Mouse (Mus musculus): ENCODE results near the gene Dscaml1. TPM values are rescaled to one million over a fixed set of nuclear protein-coding genes. Genes with fewer than 3 reads are reported as not detected.

Dscaml1 gene
- polyA plus RNA-seq, 1 experiment from 2014 or later, result not detected

DNA sequence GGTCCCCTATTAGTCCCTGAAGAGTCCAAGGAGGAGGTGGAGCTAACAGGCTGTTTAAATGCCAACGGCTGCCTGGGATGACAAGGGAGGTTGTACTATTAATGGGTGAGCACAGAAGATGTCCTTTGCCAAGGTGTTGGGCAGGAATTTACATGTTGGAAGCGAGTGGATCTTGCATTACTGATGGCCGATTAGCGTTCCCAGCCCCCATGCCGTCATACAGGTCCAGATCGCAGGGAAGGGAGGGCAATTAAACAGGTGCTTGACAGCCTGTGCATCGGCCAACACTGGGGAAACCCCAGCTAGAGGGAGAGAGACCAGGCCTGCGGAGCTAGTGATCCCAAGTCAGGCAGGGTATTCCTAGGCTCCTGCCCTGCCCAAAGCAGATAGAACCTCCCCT is 98.1 kb downstream of the Dscaml1 start:
- no peak overlapping the region for H3K4me3 ChIP-seq
- H3K4me2 ChIP-seq, result no peak overlapping the region
- H3K4me1 ChIP-seq, result no peaks in the 10 kb centered on the region
- H3K27me3 ChIP-seq (replicated peaks), result no peaks in the 10 kb centered on the region; the same call in 1 of the 2 replicates
- H3K9me3 ChIP-seq (replicated peaks), result no peaks in the 10 kb centered on the region
- 70% methylated on average over 8 of the region's 8 CpGs for WGBS (ENCODE audit: insufficient replicate concordance)
- no peak for ATAC-seq
- H3K27ac ChIP-seq, result no peak overlapping the region
- no peak overlapping the region for H3K9ac ChIP-seq
- no peaks in the 10 kb centered on the region for H3K36me3 ChIP-seq

DNA sequence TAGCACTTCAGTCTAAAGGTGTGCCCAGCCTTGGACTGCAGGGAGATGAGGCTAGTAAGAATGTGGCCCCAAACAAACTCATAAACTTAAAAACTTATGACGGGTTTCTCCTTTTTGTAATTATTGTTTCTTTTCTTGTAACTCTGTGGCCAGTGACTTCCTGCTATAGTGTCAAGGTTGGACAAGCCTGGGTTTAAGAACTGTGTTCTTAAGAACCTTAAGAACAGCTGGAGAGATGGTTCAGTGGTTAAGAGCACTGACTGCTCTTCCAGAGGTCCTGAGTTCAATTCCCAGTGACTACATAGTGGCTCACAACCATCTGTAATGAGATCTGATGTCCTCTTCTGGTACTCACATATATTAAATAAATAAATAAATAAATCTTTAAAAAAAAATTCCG is 106.8 kb downstream of the Dscaml1 start:
- H3K27me3 ChIP-seq (replicated peaks), result peaks cover 11% of the 10 kb centered on the region
- 44% methylated on average over 2 of the region's 2 CpGs for WGBS (ENCODE audit: insufficient replicate concordance)
- H3K9me3 ChIP-seq (replicated peaks), result no peaks in the 10 kb centered on the region
- H3K4me2 ChIP-seq, result no peak overlapping the region
- no peak overlapping the region for H3K27ac ChIP-seq
- no peaks in the 10 kb centered on the region for H3K36me3 ChIP-seq
- ATAC-seq, result no peak
- H3K4me3 ChIP-seq, result no peak overlapping the region
- no peaks in the 10 kb centered on the region for H3K4me1 ChIP-seq
- no peak overlapping the region for H3K9ac ChIP-seq

DNA sequence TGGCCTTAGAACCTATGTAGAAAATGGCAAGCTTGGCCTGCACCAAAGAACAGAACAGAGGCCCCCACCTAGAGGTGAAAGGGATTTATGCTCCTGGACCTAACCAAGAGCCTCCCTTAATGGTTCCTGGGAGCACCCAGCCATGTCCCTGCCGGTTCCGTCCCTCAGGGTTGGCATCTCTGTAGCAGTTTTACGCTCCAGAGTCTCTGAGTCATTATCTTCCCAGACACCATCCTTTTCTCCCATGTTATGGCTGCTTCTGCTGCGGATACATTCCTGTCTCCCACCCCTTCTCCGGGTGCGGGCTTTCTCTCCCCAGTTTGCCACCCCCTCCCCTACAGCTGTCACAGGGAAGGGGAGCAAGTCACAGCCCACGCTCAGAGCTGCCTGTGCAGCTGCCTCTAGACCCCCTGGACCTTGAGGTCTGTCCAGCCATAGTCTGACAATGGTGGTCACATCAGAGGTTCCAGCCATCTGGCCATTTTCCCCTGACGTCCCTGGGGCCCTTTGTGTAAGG is 108.1 kb downstream of the Dscaml1 start:
- Histone ChIP-seq H3K9me3 (replicated peaks) (no peaks in the 10 kb centered on the region), H3K4me1 (no peaks in the 10 kb centered on the region), H3K9ac (no peak overlapping the region), H3K27me3 (replicated peaks) (peaks cover 11% of the 10 kb centered on the region), H3K36me3 (no peaks in the 10 kb centered on the region), H3K27ac (no peak overlapping the region), H3K4me3 (no peak overlapping the region), H3K4me2 (no peak overlapping the region)
- WGBS (ENCODE audit: insufficient replicate concordance), result 65% methylated on average over 8 of the region's 8 CpGs
- ATAC-seq, result no peak

DNA sequence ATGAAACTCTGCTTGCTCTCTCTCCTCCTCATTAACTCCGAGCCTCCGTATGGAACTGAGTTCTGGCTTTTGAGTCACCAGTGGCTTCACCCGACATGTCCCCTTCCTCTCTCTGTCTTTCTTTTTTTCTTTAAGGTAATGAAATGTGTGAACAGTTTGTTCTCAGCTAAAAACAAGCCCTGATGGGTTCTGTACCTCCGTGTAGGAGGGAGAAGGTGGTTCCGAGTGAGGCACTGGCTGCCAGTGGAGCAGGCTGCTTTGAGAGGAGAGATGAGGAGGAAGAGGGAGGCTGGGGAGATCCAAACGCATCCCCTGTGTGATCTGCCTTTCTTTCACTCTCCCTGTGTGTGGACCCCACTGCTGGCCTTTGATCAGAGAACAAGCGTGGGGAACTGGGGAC is 111.2 kb downstream of the Dscaml1 start:
- no peak overlapping the region for H3K9ac ChIP-seq
- ATAC-seq, result no peak
- no peak overlapping the region for H3K27ac ChIP-seq
- no peaks in the 10 kb centered on the region for H3K36me3 ChIP-seq
- no peaks in the 10 kb centered on the region for H3K9me3 ChIP-seq (replicated peaks)
- 53% methylated on average over 7 of the region's 7 CpGs for WGBS (ENCODE audit: insufficient replicate concordance)
- no peaks in the 10 kb centered on the region for H3K4me1 ChIP-seq
- H3K4me3 ChIP-seq, result no peak overlapping the region
- no peak overlapping the region for H3K4me2 ChIP-seq
- H3K27me3 ChIP-seq (replicated peaks), result peaks cover 8% of the 10 kb centered on the region; the same call in 1 of the 2 replicates

DNA sequence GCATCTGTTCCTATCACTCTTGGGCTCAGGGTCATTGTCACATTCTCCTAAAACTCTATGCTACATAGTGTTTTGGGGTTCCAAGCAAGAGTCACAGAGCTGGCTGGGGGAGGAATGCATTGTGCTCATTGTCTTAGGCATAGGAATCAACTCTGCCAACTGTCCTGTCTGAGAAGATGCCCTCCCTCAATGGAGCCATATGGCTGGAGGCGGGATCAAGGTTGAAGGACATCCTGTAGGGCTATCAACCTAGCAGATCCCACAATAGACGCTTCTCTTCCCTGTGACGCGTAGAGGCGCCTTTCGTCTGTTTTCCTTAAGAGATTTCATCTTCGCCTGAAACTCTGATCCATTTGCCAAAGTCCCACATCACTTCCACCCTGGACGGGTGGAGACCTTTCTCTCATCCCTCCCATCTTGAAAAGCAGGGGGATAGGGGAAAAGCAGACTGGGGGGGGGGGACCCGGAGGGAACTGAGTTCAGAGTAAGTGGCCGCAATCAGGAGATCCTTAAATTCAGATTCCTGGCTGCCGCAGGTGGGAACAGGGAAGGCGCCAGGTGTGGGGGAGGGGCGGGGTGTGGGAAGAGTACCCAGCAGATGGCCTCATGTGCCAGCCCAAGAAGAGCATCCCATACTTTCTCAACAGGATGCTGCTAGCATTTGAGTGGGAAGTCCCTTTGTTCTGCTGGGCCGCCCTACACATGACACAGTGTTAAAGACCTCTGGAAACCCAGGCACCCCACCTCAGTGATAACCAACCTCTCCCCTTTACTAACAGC is 113.0 kb downstream of the Dscaml1 start:
- H3K27ac ChIP-seq, result no peak overlapping the region
- H3K9ac ChIP-seq, result no peak overlapping the region
- no peaks in the 10 kb centered on the region for H3K9me3 ChIP-seq (replicated peaks)
- no peaks in the 10 kb centered on the region for H3K4me1 ChIP-seq
- H3K27me3 ChIP-seq (replicated peaks), result peaks cover 9% of the 10 kb centered on the region; the same call in 1 of the 2 replicates
- 58% methylated on average over 14 of the region's 14 CpGs for whole genome bisulfite sequencing (ENCODE audit: insufficient replicate concordance)
- no peak overlapping the region for H3K4me2 ChIP-seq
- ATAC-seq, result no peak
- no peaks in the 10 kb centered on the region for H3K36me3 ChIP-seq
- no peak overlapping the region for H3K4me3 ChIP-seq

DNA sequence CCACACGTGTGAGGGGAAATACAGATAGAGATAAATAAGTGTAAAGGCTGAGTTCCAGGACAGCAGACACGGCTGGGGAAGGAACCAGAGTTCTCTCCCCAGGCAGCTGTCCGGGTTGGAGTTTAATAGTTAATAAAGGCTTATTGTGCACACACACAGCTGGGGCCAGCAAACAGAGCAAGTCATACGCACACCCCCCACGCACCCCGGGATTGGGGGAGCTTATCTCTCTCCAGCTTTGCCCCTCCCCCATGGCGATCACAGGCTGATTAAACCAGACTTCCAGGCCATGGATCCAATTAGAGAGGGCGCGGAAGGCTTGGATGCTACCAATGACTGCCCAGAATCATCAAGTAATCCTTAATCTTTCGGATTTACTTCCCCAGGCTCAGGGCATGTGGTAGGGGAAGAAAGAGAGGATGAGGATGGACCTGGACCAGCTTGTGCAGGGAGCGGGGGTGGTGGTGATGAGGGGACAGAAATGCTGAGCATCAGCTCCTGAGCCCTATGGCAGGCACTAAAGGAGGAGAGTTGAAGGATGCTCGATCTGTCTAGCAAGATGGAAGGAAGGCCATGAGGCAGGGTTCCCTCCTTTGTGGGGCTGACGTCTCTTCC is 119.7 kb downstream of the Dscaml1 start:
- H3K27ac ChIP-seq, result no peak overlapping the region
- H3K4me1 ChIP-seq, result no peaks in the 10 kb centered on the region
- H3K9me3 ChIP-seq (replicated peaks), result no peaks in the 10 kb centered on the region
- no peak overlapping the region for H3K9ac ChIP-seq
- H3K27me3 ChIP-seq (replicated peaks), result peaks cover 5% of the 10 kb centered on the region; the same call in 1 of the 2 replicates
- WGBS (ENCODE audit: insufficient replicate concordance), result 48% methylated on average over 13 of the region's 13 CpGs
- no peaks in the 10 kb centered on the region for H3K36me3 ChIP-seq
- ATAC-seq, result no peak
- H3K4me2 ChIP-seq, result no peak overlapping the region
- no peak overlapping the region for H3K4me3 ChIP-seq

DNA sequence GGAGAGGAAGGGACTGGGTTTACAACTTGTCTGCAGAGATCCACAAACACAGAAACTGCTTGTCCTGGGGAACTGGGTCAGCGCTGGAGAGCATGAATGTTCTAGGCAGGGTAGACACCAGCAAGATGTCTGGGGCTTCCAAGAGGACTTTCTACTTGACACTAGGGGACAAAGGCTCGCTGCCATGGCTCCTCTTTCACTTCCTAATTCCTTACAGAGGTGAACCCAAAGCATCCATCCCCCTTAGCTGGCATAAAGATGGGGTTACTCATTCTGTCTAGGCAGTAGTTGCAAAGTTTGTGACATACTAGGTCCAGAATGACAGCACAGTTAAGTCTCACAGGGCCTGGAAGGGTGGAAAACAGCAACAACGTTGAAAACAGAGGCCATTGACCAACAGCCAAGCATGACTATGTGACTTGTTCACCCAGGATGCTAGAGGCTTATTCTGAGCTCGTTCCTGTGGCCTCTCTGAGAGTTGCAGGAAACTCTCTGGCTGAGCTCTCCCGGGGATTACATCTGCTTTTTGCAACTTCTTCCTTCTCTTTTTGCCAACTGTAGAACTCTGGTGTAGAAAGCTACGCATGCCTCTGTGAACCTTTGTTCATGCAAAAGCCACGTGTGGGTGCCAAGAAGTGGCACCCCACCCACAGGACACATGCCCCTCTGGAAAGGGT is 120.6 kb downstream of the Dscaml1 start:
- Histone ChIP-seq H3K4me3 (no peak overlapping the region), H3K4me2 (no peak overlapping the region), H3K9ac (no peak overlapping the region), H3K27me3 (replicated peaks) (peaks cover 5% of the 10 kb centered on the region; the same call in 1 of the 2 replicates), H3K4me1 (no peaks in the 10 kb centered on the region), H3K9me3 (replicated peaks) (no peaks in the 10 kb centered on the region), H3K27ac (no peak overlapping the region), H3K36me3 (no peaks in the 10 kb centered on the region)
- WGBS (ENCODE audit: insufficient replicate concordance), result 41% methylated on average over 7 of the region's 7 CpGs
- no peak for ATAC-seq

DNA sequence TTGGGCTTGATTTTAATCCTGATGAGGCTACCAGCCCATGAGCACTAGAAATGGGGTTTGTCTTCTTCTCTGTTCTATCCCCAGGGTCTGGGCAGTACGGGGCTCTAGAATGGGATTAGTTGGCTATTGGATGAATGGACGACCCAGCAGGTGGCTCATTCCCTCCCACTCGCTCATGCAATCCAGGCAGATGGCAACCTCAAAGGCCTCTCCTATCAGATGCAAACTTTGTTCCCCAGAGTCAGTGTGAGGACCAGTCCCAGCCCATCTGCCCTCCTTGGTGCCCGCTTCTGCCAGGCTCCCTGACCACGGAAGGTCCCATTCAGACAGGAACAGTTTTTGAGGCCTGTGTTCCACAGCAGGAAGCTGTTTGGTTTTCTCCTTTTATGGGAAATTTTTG is 123.4 kb downstream of the Dscaml1 start:
- Histone ChIP-seq H3K36me3 (no peaks in the 10 kb centered on the region), H3K9ac (no peak overlapping the region), H3K4me1 (no peaks in the 10 kb centered on the region), H3K4me2 (no peak overlapping the region), H3K27me3 (replicated peaks) (no peaks in the 10 kb centered on the region; the same call in 1 of the 2 replicates), H3K9me3 (replicated peaks) (no peaks in the 10 kb centered on the region), H3K27ac (no peak overlapping the region), H3K4me3 (no peak overlapping the region)
- 38% methylated on average over 5 of the region's 5 CpGs for WGBS (ENCODE audit: insufficient replicate concordance)
- ATAC-seq, result no peak

DNA sequence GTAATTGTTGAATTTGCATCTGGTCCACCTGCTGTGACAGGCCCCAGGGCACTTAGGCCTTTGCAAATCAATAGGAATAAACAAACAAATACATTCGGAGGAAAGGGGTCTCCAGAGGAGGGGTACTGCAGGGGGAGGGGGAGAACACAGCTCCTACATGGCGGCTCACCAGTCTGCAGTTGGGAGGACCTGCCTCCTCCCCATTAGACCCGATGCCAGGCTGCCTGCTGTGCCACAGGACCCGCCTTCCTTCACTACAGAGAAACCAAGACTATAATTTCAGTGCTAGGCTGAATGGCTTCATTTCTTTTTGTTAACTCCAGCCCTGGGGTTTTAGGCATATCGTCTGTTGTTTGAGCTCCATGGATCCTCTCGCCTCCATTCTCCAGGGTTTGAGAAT is 123.8 kb downstream of the Dscaml1 start:
- no peaks in the 10 kb centered on the region for H3K9me3 ChIP-seq (replicated peaks)
- 53% methylated on average over 6 of the region's 6 CpGs for WGBS (ENCODE audit: insufficient replicate concordance)
- ATAC-seq, result no peak
- no peaks in the 10 kb centered on the region for H3K4me1 ChIP-seq
- no peak overlapping the region for H3K27ac ChIP-seq
- no peak overlapping the region for H3K9ac ChIP-seq
- no peaks in the 10 kb centered on the region for H3K36me3 ChIP-seq
- no peak overlapping the region for H3K4me3 ChIP-seq
- no peak overlapping the region for H3K4me2 ChIP-seq
- no peaks in the 10 kb centered on the region; the same call in 1 of the 2 replicates for H3K27me3 ChIP-seq (replicated peaks)

DNA sequence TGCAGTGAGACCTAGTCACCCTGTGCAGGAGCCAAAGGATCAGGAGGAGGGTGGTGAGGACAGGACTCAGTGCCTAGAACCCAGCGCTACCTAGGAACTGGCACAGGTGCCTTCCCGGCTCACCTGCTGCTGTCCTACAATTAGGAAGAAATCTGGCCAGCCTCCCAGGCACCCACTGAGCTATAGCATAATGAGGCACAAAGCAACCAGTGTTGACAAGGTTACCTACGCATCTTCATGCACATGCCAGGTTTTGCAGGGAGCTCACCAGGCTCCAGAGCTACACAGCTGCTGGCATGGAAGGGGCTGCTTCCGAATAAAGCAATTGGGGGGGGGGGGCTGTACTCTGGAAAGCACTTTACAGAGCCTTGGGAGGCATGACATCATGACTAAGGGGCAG is 124.2 kb downstream of the Dscaml1 start:
- Histone ChIP-seq H3K4me2 (no peak overlapping the region), H3K4me1 (no peaks in the 10 kb centered on the region), H3K27me3 (replicated peaks) (no peaks in the 10 kb centered on the region; the same call in 1 of the 2 replicates), H3K27ac (no peak overlapping the region), H3K9ac (no peak overlapping the region), H3K9me3 (replicated peaks) (no peaks in the 10 kb centered on the region), H3K4me3 (no peak overlapping the region), H3K36me3 (no peaks in the 10 kb centered on the region)
- ATAC-seq, result no peak
- WGBS (ENCODE audit: insufficient replicate concordance), result 68% methylated on average over 4 of the region's 4 CpGs

DNA sequence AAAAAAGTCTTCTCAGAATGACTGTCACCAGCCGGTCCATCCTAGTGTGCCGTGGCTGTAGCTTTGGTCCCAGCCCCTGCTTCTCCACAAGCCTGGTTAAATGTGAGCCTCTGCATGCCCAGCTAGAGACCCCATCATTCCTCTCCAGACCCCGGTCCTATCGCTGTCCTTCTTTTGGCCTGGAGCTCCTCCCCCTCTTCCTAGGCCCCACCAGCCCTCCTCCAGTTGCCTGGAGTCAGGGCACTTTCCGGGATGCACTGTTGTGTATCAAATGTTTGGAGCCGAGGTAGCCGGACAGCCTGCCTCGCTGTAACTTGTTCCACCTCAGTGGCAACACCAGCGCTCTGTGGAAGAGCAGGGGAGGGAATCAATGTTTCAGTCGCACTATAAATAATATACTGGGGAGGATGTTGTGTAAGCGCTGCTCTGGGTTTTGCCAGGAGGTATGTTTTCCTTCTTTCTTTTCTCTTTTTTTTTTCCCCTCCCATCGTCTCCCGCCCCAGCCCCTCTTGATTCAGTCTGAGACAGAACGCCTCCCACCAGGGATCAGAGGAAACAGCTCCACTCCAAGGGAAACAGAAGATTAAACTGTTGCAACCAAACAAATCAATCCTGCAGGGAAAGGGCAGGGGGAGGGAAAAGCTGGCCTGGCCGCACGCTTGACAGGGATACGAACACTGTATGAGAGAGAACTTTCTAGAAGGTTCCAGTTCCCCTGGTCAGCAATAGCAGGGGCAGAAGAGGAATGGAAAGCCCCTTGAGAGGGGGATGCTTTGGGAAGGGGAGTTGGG is 128.8 kb downstream of the Dscaml1 start:
- ATAC-seq, result no peak

More for the DNA sequence above, 128.8 kb downstream of the Dscaml1 start:
- Histone ChIP-seq H3K36me3 (no peaks in the 10 kb centered on the region), H3K9me3 (replicated peaks) (no peaks in the 10 kb centered on the region), H3K4me3 (no peak overlapping the region), H3K27ac (no peak overlapping the region), H3K27me3 (replicated peaks) (no peaks in the 10 kb centered on the region), H3K9ac (no peak overlapping the region), H3K4me2 (no peak overlapping the region), H3K4me1 (no peaks in the 10 kb centered on the region)
- WGBS (ENCODE audit: insufficient replicate concordance), result 51% methylated on average over 17 of the region's 17 CpGs
